Mouse (Mus musculus): ENCODE data around the gene Abca6.

GRCm38 (mm10) chr11:110251534-110251933 lies at the start of gene Abca6:
- TF ChIP-seq GATA1 (IDR thresholded peaks at IDR 0.05; ENCODE audit: low read length) (no peak), TAL1 (IDR thresholded peaks at IDR 0.05; ENCODE audit: low read length) (no peak)

Data from erythroblast, embryonic 14.5 days (primary cell).